Mouse (Mus musculus) ES-Bruce4 (cell line): ENCODE results near the gene Tarbp1.

Experiments
- CTCF ChIP-seq: IDR thresholded peaks from one replicate; pipeline ENCODE4 v1.8.1; 2011; ENCODE audit warnings: low read depth, low read length
- EP300 ChIP-seq: IDR thresholded peaks from 2 replicates; pipeline ENCODE4 v1.6.1; 2011; ENCODE audit warnings: low read depth, low read length; ENCODE audit not compliant: insufficient read depth
- POLR2A ChIP-seq: IDR thresholded peaks from one replicate; pipeline ENCODE4 v1.8.1; 2011; ENCODE audit warnings: low read length; ENCODE audit not compliant: insufficient read depth

- TF ChIP-seq POLR2A: no peak
- TF ChIP-seq CTCF: no peak
- TF ChIP-seq EP300: no peak
Observed at GRCm38 (mm10) chr8:126461735-126462134, 13.1 kb downstream of the Tarbp1 start.
